Mouse (Mus musculus) right cerebral cortex, postnatal 36 days (tissue): Measurements from ENCODE around the gene Fthl17a.

Experiments used
- DNase-seq, 2 experiments: peaks; one replicate each; pipeline ENCODE4 v3.0.0; 2022; ENCODE audit warnings: low spot score in 2 of 2, mixed read lengths in 1 of 2

The Fthl17a gene

DNA sequence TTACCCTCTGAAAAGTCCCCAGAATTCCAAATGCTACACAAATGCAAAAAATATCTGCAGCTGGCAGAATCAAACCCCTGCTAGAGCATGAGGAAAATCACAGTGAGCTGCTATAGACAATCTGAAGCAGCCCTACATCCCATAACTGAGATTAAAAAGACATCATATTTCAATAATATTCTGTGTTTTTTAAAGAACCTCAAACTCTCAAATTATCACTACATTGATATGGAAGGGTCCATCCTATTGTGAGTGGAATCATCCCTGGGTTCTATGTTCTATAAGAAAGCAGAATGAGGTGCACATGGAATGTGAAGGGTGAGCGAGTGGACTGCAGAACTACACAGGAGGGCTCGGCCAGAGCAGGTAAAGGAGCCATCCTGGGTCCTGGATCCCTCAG is at the start of gene Fthl17a:
Gene Fthl17a (plus strand): TSS at position 301 of the 400 bp plus-strand sequence.
- DNase-seq: no peak

DNA sequence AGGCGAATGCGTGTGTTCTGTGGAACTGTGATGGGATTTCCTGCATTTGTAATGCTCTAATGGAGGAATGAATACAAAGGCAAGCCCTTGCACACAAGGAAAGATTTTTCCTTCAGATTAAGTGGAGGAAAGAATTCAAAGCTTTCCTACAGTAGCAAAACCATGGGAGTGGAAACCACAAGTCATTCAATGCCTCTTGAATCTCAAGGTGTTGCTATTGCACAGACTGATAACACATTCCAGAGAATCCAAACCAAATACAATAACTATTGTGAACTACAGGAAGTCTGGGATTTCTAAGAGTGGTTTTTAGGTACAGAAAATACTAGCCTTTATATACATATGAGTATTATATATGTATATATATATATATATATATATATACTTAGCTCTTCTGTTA is 42.5 kb upstream of the Fthl17a start:
- no peak for DNase-seq

DNA sequence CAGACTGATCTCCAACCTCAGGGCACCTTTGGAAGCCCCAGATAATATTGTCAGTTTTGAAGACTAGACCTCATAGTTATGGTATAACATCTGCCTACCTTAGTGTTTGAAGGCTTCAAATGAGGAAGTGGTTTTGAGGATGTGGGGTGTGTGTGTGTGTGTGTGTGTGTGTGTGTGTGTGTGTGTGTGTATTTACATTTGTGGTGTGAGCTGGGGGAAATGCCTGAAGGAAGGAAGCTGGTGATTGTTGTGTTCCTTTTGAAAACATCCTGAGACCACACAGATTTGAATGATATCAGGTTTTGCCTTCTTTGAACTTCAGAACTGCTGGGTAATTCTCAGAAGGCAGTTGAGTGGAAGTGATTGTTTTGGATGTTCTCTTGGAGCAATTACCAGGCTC is 22.6 kb upstream of the Fthl17a start:
- DNase-seq: no peak

DNA sequence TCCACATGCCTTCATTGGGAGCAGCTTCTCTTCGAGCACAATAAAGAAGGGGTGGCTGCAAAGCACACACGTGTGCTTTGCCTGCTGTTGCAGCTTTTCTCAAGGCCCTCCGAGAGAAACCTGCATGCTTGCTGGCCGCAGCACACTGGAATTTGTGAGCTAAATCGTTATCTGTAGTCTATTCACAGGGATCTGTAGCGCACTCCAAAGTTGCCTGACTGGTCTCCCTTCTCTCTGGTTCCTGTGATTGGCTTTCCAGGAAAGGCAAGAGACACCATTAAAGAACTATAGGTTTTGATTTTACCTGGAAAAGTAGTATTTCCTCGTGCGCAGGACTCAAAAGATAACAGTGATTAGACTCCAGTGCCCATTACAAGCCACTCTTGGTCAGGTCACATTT is 22.3 kb downstream of the Fthl17a start:
- no peak for DNase-seq

DNA sequence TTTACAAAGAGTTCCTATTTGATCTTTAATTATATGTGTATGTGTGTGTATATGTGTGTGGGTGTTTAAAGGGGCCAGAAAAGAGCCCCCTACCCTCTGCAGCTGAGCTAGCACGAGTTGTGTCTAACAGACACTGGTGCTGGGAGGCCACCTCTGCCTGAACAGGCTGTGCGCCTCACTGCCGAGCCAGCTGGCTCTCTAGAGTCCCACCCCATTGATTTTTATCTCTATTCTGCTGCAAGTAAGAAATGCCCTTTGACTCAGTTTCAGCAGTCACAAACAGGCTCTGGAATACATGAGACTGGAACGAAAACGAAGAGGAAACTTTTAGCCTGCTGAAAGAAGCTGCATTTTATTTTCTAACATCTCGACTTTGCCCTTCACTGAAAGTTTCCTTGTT is 22.8 kb downstream of the Fthl17a start:
- DNase-seq: no peak

DNA sequence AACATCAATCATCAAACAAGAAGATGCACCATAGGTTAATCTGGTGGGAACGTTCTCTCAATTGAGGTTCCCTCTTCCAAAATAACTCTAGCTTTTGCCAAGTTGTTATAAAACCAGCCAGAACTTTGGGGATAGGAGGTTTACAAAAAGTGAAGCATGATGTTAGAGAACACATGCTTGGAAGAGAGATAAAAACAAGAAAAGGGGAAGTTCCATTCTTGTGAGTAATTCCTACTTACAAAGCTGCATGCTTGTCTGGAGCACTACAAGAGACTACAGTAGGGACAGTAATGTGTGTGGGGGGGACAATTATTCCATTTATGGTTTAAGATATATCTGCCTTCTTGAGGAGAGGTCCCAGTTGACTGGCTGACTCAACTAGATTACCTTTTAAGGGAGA is 40.4 kb downstream of the Fthl17a start:
- DNase-seq: no peak

DNA sequence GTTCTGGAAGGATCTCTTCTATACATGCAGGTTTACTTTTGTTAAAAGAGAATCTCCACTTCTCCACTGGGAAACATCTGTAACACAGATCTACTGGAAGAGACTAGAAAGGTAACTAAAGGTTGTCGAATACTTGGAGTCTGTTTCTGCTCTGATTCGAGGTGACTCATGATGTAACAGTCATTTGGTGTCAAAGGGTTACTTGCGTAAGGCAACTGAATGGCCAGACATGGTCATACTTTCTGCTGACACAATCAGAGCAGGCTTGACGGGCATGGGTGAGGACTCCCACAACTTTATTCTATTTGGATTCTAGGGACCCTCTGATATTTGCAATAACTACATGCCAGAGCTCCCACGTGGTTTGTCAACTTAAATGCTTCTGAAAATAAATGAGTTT is 43.3 kb downstream of the Fthl17a start:
- no peak for DNase-seq

DNA sequence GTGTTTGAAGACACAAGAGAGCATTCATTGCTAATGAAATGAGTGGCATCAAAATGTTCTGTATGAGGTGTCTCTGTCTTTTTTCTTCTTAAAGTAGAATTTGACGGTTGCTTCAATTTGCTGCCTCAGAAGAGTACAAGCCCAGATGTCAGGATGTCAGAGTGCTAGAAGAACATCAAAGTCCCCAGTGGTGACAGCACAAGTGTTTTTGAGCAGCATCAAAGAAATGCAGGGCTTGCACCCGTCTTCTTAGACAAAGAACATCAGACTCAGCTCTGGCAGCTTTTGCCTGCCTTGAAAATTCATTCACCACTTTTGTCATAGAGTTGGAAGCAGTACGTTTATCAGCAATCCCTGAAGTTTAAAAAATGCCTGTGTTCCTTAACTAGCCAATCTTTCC is 44.5 kb downstream of the Fthl17a start:
- DNase-seq: no peak

DNA sequence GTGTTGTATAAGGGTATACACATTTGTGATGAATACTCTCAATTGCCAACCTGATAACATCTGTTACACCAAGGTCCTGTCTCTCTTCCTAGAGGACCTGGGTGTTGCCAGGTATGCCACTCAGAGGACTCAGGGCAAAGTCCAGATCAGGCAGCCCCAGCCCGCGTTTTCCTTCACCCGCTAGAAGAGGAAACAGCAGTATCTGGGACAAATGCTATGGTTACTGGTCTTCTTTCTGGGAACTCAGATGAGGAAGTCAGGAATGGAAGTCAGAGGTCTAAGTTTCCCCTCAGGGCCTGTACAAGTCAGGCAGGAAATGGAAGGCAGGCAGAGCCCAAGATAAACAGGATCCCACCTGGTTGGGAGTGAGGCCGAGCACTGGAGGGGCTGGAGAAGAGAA is 55.2 kb downstream of the Fthl17a start:
- no peak for DNase-seq

DNA sequence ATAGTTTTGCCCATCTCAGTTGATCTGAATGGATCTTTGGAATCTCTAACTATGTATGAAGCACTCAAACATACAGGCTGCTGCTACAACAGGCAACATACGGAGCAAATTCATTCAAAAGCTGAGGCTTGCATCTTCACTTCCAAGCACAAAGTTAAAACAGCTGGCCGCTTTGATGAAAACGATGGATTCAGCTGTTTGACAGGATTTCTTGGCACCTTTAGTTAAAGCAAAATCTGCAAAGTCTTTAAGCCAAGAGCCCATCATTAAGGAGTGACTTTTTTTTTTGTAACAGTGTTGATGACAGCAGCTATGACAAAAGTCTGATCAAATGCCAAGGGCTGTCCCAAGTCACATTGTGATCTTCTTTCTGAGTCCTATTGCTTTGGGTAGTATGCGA is 69.1 kb downstream of the Fthl17a start:
- DNase-seq: no peak

DNA sequence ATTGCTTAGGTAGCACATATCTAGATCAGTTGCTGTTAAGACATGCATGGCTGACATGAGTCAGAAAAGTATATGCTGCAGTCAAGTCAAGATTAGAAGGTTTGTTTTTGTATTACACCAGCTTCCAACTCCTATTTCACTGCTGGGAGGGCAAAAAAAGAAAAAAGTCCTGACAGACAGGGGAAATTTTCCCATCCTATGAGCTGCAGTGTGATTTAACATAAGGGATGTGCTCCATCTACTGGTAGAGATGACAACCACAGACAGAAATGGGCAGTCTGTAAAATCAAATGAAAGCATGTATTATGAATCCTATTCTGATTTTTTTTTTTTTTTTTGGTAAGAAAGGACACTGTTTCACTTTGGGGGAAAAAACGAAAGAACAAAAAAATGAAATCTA is 69.7 kb downstream of the Fthl17a start:
- no peak for DNase-seq
